Mouse (Mus musculus): Measurements from ENCODE around the gene Rcan2.

The Rcan2 gene

GRCm38 (mm10) chr17:44077146-44077842 is 276.1 kb downstream of the Rcan2 start:
- DNase-seq (ENCODE audit: low spot score): peak; percentile 53

GRCm38 (mm10) chr17:44077843-44078160 is 276.7 kb downstream of the Rcan2 start:
- no peak for DNase-seq (ENCODE audit: low spot score)

GRCm38 (mm10) chr17:44078631-44079350 is 277.6 kb downstream of the Rcan2 start, which contains the start of gene Enpp5:
TSS of gene Enpp5 (plus strand) at chr17:44078813.
- DNase-seq (ENCODE audit: low spot score): peak; percentile 82

- DNase-seq (ENCODE audit: low spot score): no peak
Observed at GRCm38 (mm10) chr17:44083156-44083555, 282.0 kb downstream of the Rcan2 start.

- no peak for DNase-seq (ENCODE audit: low spot score)
Observed at GRCm38 (mm10) chr17:44088226-44088625, 287.1 kb downstream of the Rcan2 start.
